Mouse (Mus musculus): ENCODE measurements around the gene Scfd2. TPM values are rescaled to one million over a fixed set of nuclear protein-coding genes. Genes with fewer than 3 reads are reported as not detected.

Gene Scfd2
- polyA plus RNA-seq, 1 experiment from 2014 or later: 14.6 TPM

- no peaks in the 10 kb centered on the region for H3K9me3 ChIP-seq (replicated peaks)
- 57% methylated on average over 5 of the region's 5 CpGs for WGBS
These were observed 235.5 kb downstream of the Scfd2 start for GRCm38 (mm10) chr5:74296096-74296495.

GRCm38 (mm10) chr5:74293513-74293912 is 238.0 kb downstream of the Scfd2 start:
- no peak for DNase-seq (ENCODE audit: low spot score)
- H3K27ac ChIP-seq (replicated peaks): no peak overlapping the region
- H3K27me3 ChIP-seq (ENCODE audit: low read depth, poor library complexity, severe bottlenecking): no peaks in the 10 kb centered on the region
- no peaks in the 10 kb centered on the region for H3K36me3 ChIP-seq
- H3K4me3 ChIP-seq: no peak overlapping the region
- 76% methylated on average over 5 of the region's 5 CpGs for WGBS
- peaks cover 6% of the 10 kb centered on the region for H3K4me1 ChIP-seq
- H3K9me3 ChIP-seq (replicated peaks): no peaks in the 10 kb centered on the region

More at GRCm38 (mm10) chr5:74296096-74296495, 235.5 kb downstream of the Scfd2 start:
- peaks cover 21% of the 10 kb centered on the region for H3K4me1 ChIP-seq
- H3K36me3 ChIP-seq: no peaks in the 10 kb centered on the region
- no peak for DNase-seq (ENCODE audit: low spot score)
- 0 out of 2 replicates have a peak overlapping the region, but pooled peaks have one; percentile 9 for H3K27ac ChIP-seq (replicated peaks)
- H3K27me3 ChIP-seq (ENCODE audit: low read depth, poor library complexity, severe bottlenecking): no peaks in the 10 kb centered on the region
- no peak overlapping the region for H3K4me3 ChIP-seq

GRCm38 (mm10) chr5:74292050-74292449 is 239.5 kb downstream of the Scfd2 start:
- Histone ChIP-seq H3K4me3 (no peak overlapping the region), H3K9me3 (replicated peaks) (no peaks in the 10 kb centered on the region), H3K27me3 (ENCODE audit: low read depth, poor library complexity, severe bottlenecking) (no peaks in the 10 kb centered on the region), H3K4me1 (peaks cover 6% of the 10 kb centered on the region), H3K36me3 (no peaks in the 10 kb centered on the region), H3K27ac (replicated peaks) (no peak overlapping the region)
- 85% methylated on average over 2 of the region's 2 CpGs for WGBS
- DNase-seq (ENCODE audit: low spot score): no peak

- DNase-seq (ENCODE audit: low spot score): no peak
- no peaks in the 10 kb centered on the region for H3K27me3 ChIP-seq (ENCODE audit: low read depth, poor library complexity, severe bottlenecking)
- no peaks in the 10 kb centered on the region for H3K9me3 ChIP-seq (replicated peaks)
- peaks cover 10% of the 10 kb centered on the region for H3K4me1 ChIP-seq
- no peaks in the 10 kb centered on the region for H3K36me3 ChIP-seq
- 87% methylated on average over 9 of the region's 9 CpGs for WGBS
- H3K27ac ChIP-seq (replicated peaks): no peak overlapping the region
- no peak overlapping the region for H3K4me3 ChIP-seq
These were observed 240.0 kb downstream of the Scfd2 start for GRCm38 (mm10) chr5:74291575-74291974.

GRCm38 (mm10) chr5:74289957-74290356 is 241.6 kb downstream of the Scfd2 start:
- 92% methylated on average over 6 of the region's 6 CpGs for WGBS
- no peaks in the 10 kb centered on the region for H3K27me3 ChIP-seq (ENCODE audit: low read depth, poor library complexity, severe bottlenecking)
- no peak overlapping the region for H3K4me3 ChIP-seq
- no peak for DNase-seq (ENCODE audit: low spot score)
- H3K36me3 ChIP-seq: no peaks in the 10 kb centered on the region
- no peaks in the 10 kb centered on the region for H3K9me3 ChIP-seq (replicated peaks)
- H3K4me1 ChIP-seq: peaks cover 10% of the 10 kb centered on the region
- no peak overlapping the region for H3K27ac ChIP-seq (replicated peaks)

GRCm38 (mm10) chr5:74288206-74288605 is 243.4 kb downstream of the Scfd2 start:
- Histone ChIP-seq H3K27ac (replicated peaks) (no peak overlapping the region), H3K9me3 (replicated peaks) (no peaks in the 10 kb centered on the region), H3K4me1 (peaks cover 10% of the 10 kb centered on the region), H3K4me3 (no peak overlapping the region), H3K27me3 (ENCODE audit: low read depth, poor library complexity, severe bottlenecking) (no peaks in the 10 kb centered on the region), H3K36me3 (no peaks in the 10 kb centered on the region)
- DNase-seq (ENCODE audit: low spot score): no peak
- WGBS: 91% methylated on average over 2 of the region's 2 CpGs

DNA sequence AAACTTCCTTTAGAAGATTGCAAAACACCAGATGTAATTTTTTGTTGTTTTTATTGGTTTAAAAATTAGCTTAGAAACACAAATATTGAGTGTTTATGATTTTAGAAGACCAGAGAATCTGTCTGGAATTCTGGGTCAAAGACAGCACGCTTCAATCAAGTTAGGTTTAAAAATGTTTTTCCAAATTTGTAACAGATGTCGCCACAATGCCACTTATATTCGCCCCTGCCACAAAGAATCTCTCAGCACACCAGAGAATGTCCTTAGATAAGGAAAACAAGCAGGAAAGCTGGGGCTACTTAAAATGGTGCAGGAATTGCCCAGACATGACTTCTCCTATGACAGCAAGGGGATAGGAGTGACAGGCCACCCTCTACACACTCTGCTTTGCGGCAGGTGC is 245.3 kb downstream of the Scfd2 start:
- Histone ChIP-seq H3K9me3 (replicated peaks) (no peaks in the 10 kb centered on the region), H3K4me3 (no peak overlapping the region), H3K27me3 (ENCODE audit: low read depth, poor library complexity, severe bottlenecking) (no peaks in the 10 kb centered on the region), H3K4me1 (peaks cover 10% of the 10 kb centered on the region), H3K27ac (replicated peaks) (no peak overlapping the region; the same call in 1 of the 2 replicates), H3K36me3 (no peaks in the 10 kb centered on the region)
- WGBS: 74% methylated on average over 4 of the region's 4 CpGs
- no peak for DNase-seq (ENCODE audit: low spot score)

DNA sequence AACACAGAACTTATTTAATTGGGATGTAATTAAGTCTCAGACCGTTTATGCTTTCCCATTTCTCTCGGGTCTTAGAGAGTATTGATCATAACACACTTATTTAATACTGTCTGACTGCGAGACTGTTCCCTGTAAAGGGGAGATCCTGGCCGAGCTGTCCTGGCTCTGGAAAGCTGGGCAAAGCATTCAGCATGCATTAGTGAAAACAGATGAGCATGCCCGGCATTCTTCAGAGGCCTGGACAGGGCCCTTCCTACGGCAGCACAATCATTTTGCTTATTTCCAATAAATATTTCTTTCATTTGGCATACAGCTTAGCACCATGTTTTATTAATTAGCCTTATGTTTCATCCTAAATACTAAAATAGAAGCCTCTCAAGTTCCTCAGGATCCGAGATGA is 245.8 kb downstream of the Scfd2 start:
- no peaks in the 10 kb centered on the region for H3K27me3 ChIP-seq (ENCODE audit: low read depth, poor library complexity, severe bottlenecking)
- H3K9me3 ChIP-seq (replicated peaks): no peaks in the 10 kb centered on the region
- WGBS: 71% methylated on average over 7 of the region's 7 CpGs
- no peak overlapping the region for H3K27ac ChIP-seq (replicated peaks)
- no peaks in the 10 kb centered on the region for H3K36me3 ChIP-seq
- DNase-seq (ENCODE audit: low spot score): no peak
- H3K4me3 ChIP-seq: no peak overlapping the region
- peaks cover 10% of the 10 kb centered on the region for H3K4me1 ChIP-seq

DNA sequence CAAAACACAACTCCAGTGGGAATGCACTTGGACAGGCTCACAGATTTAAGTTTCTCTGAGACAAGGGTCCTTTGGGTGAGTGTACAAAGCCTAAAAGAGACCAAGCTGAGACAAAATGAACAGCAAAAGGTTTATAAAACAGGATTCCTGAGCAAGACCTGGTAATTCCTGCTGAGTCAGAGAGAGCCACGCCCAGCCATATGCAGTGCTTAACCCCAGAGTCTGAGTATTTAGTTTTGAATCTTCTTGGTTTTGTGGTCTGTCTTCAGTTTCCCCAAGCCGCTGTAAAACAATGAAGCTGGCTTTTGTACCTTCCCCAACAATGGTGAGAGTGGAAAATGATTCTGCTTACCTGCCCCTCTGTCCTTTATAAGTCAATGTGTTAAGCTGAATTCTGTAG is 246.3 kb downstream of the Scfd2 start:
- peaks cover 10% of the 10 kb centered on the region for H3K4me1 ChIP-seq
- no peaks in the 10 kb centered on the region for H3K36me3 ChIP-seq
- DNase-seq (ENCODE audit: low spot score): no peak
- no peak overlapping the region for H3K4me3 ChIP-seq
- H3K27me3 ChIP-seq (ENCODE audit: low read depth, poor library complexity, severe bottlenecking): no peaks in the 10 kb centered on the region
- WGBS: 80% methylated on average over 2 of the region's 2 CpGs
- H3K27ac ChIP-seq (replicated peaks): no peak overlapping the region
- H3K9me3 ChIP-seq (replicated peaks): no peaks in the 10 kb centered on the region

DNA sequence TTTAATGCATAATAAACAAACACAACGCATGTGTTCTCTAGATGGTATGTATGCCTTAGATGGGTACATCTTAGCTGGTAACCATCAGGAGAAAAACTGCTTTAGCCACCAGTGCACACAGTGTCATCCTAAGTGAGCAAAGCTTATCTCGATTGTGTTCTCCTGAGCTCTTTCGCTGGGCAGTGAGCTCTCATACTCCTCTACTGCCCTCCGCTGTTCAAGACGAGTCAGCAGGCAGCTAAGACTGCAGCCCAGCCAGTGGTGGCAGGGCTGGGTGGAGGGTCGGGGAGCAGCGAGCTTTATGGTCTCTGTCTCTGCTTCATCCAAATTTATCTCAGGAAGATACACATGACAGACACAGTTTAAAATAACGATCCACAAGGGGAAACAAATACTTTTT is 248.0 kb downstream of the Scfd2 start:
- WGBS: 46% methylated on average over 8 of the region's 8 CpGs
- H3K27ac ChIP-seq (replicated peaks): no peak overlapping the region
- H3K9me3 ChIP-seq (replicated peaks): no peaks in the 10 kb centered on the region
- DNase-seq (ENCODE audit: low spot score): peak; percentile 32
- no peaks in the 10 kb centered on the region for H3K27me3 ChIP-seq (ENCODE audit: low read depth, poor library complexity, severe bottlenecking)
- H3K4me1 ChIP-seq: peaks cover 10% of the 10 kb centered on the region
- no peaks in the 10 kb centered on the region for H3K36me3 ChIP-seq
- no peak overlapping the region for H3K4me3 ChIP-seq

DNA sequence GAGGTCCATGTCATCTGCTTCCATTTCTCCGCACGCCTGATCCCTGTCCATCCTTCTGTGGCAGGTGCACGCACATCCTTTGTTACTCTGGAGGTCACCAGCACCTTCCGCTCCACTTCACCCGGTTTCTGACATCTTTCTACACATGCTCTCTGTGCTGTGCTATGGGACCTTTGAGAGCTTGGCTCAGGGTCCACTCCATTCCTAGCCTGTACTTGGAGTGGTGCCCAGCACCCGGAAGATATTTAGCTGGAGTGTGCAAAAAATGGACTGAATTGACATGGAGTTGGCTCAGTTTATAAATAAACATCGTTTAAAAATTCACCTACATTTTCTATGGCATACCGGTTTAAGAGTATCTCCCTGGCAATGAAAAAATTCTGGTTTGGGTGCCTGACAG is 250.1 kb downstream of the Scfd2 start:
- Histone ChIP-seq H3K4me3 (no peak overlapping the region), H3K9me3 (replicated peaks) (no peaks in the 10 kb centered on the region), H3K27ac (replicated peaks) (no peak overlapping the region), H3K4me1 (peaks cover 12% of the 10 kb centered on the region), H3K27me3 (ENCODE audit: low read depth, poor library complexity, severe bottlenecking) (no peaks in the 10 kb centered on the region), H3K36me3 (no peaks in the 10 kb centered on the region)
- no peak for DNase-seq (ENCODE audit: low spot score)
- 91% methylated on average over 8 of the region's 8 CpGs for WGBS

DNA sequence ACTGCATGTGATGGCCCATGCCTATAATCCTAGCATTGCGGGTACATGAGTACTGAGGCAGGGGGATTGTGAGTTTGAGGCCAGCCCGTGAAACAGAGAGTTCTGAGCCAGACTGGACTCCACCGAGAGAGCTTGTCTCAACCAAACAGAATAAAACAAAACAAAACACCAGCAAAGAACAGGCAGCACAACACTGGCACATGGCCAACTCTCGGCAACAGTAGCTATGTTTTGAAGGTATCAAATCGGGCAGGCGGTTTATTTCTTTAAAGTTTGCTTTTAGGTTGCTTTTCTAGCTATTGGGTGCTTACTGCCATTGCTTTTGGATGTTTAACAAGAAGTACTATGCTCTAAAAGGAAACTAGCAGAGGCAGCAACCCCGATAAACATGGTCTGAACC is 251.9 kb downstream of the Scfd2 start:
- DNase-seq (ENCODE audit: low spot score): no peak
- Histone ChIP-seq H3K27me3 (ENCODE audit: low read depth, poor library complexity, severe bottlenecking) (no peaks in the 10 kb centered on the region), H3K4me3 (no peak overlapping the region), H3K27ac (replicated peaks) (no peak overlapping the region), H3K4me1 (peaks cover 7% of the 10 kb centered on the region; the same call in 1 of the 2 replicates), H3K9me3 (replicated peaks) (no peaks in the 10 kb centered on the region), H3K36me3 (no peaks in the 10 kb centered on the region)
- 89% methylated on average over 7 of the region's 7 CpGs for WGBS

DNA sequence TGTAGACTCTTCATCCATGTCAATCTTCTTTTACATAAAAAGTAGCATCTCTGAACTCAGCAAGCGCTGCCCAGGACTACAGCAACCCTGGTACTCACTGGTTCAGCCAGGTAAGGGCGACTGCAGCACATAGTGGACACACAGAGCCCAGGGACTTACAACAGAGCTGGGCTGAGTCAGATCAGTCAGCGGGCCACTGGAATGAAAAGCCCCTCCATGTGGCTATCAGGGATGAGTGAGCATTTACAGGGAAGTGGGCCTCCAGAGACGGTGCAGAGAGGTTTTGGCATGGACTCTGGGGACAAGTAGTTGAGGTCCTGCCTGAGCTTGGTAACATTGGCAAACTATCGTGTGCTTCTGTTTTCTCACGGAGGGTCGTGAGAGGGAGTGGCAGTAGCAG is 253.1 kb downstream of the Scfd2 start:
- Histone ChIP-seq H3K27ac (replicated peaks) (no peak overlapping the region), H3K4me3 (no peak overlapping the region), H3K27me3 (ENCODE audit: low read depth, poor library complexity, severe bottlenecking) (no peaks in the 10 kb centered on the region), H3K9me3 (replicated peaks) (no peaks in the 10 kb centered on the region), H3K36me3 (no peaks in the 10 kb centered on the region), H3K4me1 (peaks cover 7% of the 10 kb centered on the region; the same call in 1 of the 2 replicates)
- WGBS: 82% methylated on average over 7 of the region's 7 CpGs
- no peak for DNase-seq (ENCODE audit: low spot score)

- Histone ChIP-seq H3K4me1 (peaks cover 7% of the 10 kb centered on the region; the same call in 1 of the 2 replicates), H3K9me3 (replicated peaks) (no peaks in the 10 kb centered on the region), H3K27me3 (ENCODE audit: low read depth, poor library complexity, severe bottlenecking) (no peaks in the 10 kb centered on the region), H3K36me3 (no peaks in the 10 kb centered on the region), H3K4me3 (no peak overlapping the region), H3K27ac (replicated peaks) (no peak overlapping the region)
- peak; percentile 87 for DNase-seq (ENCODE audit: low spot score)
- 23% methylated on average over 3 of the region's 3 CpGs for WGBS
These were observed 253.8 kb downstream of the Scfd2 start for GRCm38 (mm10) chr5:74277712-74278111.

Data from midbrain, embryonic 10.5 days (tissue).